Mouse (Mus musculus) embryonic facial prominence, embryonic 10.5 days (tissue): ENCODE results near the gene Vrk1. TPM values are rescaled to one million over a fixed set of nuclear protein-coding genes. Genes with fewer than 3 reads are reported as not detected.
A peak's percentile ranks its signal among the peaks of the same experiment; 100 is the strongest.

Experiments used
- DNase-seq: peaks from one replicate; pipeline ENCODE4 v3.0.0-alpha.2; 2017; ENCODE audit warnings: low spot score
- H3K27ac ChIP-seq: fragments of 300-500 bp; sonication (generic); replicated peaks from 2 replicates; pipeline ENCODE4 v1.5.1; 2016; ENCODE audit warnings: mild to moderate bottlenecking
- H3K27me3 ChIP-seq: fragments of 300-500 bp; sonication (generic); replicated peaks from 2 replicates; pipeline ENCODE4 v1.6.1; 2016; ENCODE audit warnings: low read depth, mild to moderate bottlenecking; ENCODE audit not compliant: poor library complexity, severe bottlenecking
- H3K36me3 ChIP-seq: fragments of 300-500 bp; sonication (generic); replicated peaks from 2 replicates; pipeline ENCODE4 v1.6.1; 2016; ENCODE audit warnings: mild to moderate bottlenecking, moderate library complexity
- H3K4me1 ChIP-seq: fragments of 300-500 bp; sonication (generic); 2 replicates; pipeline ENCODE4 v1.6.1; 2016
- H3K4me3 ChIP-seq: fragments of 300-500 bp; sonication (generic); 2 replicates; pipeline ENCODE4 v1.5.1; 2016; ENCODE audit warnings: mild to moderate bottlenecking, moderate library complexity
- H3K9me3 ChIP-seq: fragments of 300-500 bp; sonication (generic); 2 replicates; pipeline ENCODE4 v1.6.1; 2016; ENCODE audit warnings: mild to moderate bottlenecking
- WGBS: fragments of 180-500 bp; shearing (Covaris S2); methylation state at CpG from one replicate; pipeline ENCODE4 v1.1.7; 2016; 5-methylcytosine and 5-hydroxymethylcytosine counted together
- polyA plus RNA-seq: library from polyadenylated mRNA; unstranded; fragments of >200 nt; fragmentation: Nextera tagmentation; extraction: Ambion mirVana; gene quantifications from 2 replicates; pipeline ENCODE4 v1.2.1, GENCODE M21; 2016

The Vrk1 gene
- polyA plus RNA-seq, 1 experiment from 2014 or later: 113 TPM

GRCm38 (mm10) chr12:106008348-106009050 is 1.5 kb upstream of the Vrk1 start:
- no peak overlapping the region for H3K27ac ChIP-seq
- no peaks in the 10 kb centered on the region for H3K27me3 ChIP-seq
- peaks cover 7% of the 10 kb centered on the region; the same call in 1 of the 2 replicates for H3K36me3 ChIP-seq
- H3K4me3 ChIP-seq: no peak overlapping the region
- peaks cover 9% of the 10 kb centered on the region for H3K4me1 ChIP-seq
- no peaks in the 10 kb centered on the region for H3K9me3 ChIP-seq
- no peak for DNase-seq
- 88% methylated on average over 22 of the region's 22 CpGs for WGBS

- peak overlapping the region; percentile 74 for H3K27ac ChIP-seq
- H3K4me3 ChIP-seq: peak overlapping the region; percentile 93
- no peaks in the 10 kb centered on the region for H3K9me3 ChIP-seq
- H3K36me3 ChIP-seq: peaks cover 13% of the 10 kb centered on the region
- H3K4me1 ChIP-seq: peaks cover 9% of the 10 kb centered on the region
- 85% methylated on average over 12 of the region's 12 CpGs for WGBS
- no peaks in the 10 kb centered on the region for H3K27me3 ChIP-seq
- DNase-seq: no peak
Measured at GRCm38 (mm10) chr12:106009122-106009870, 732 bp upstream of the Vrk1 start.

GRCm38 (mm10) chr12:106012161-106012560 is 2.1 kb downstream of the Vrk1 start:
- H3K36me3 ChIP-seq: peaks cover 23% of the 10 kb centered on the region
- 71% methylated on average over 2 of the region's 2 CpGs for WGBS
- DNase-seq: no peak
- H3K27me3 ChIP-seq: no peaks in the 10 kb centered on the region
- no peak overlapping the region for H3K27ac ChIP-seq
- peaks cover 9% of the 10 kb centered on the region for H3K4me1 ChIP-seq
- H3K4me3 ChIP-seq: no peak overlapping the region
- no peaks in the 10 kb centered on the region for H3K9me3 ChIP-seq

DNA sequence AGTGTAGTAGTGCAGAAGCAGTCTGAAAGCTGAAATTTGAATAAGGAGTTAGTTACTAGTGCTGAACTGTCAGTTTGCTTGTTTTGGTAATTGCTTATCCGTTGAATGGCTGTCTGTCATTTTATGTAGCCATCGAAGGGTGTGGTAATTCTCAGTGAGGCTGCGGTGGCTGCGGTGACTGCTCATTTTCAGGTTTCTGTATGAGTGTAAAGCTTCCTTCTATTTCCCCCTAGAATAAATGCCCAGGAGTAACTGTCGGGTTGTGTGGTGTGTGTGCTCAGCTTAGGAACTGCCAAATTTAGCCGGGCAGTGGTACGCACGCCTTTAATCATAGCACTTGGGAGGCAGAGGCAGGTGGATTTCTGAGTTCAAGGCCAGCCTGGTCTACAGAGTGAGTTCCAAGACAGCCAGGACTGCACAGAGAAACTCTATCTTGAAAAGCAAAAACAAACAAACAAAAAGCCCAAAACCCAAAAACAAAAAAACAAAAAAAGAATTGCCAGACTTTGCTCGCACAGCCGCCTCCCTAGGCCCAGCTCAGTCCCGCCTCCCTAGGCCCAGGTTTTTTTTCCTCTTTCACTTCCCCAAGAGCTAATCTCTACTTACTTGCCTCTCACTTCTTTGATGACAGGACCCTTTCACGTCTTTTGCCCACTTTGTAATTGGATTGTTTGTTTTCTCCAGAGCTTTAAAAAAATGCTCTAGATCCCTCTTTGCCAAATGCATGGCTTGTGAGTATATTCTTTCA is 6.4 kb downstream of the Vrk1 start:
- WGBS: 89% methylated on average over 12 of the region's 12 CpGs
- DNase-seq: no peak
- Histone ChIP-seq H3K27ac (no peak overlapping the region), H3K4me1 (peaks cover 2% of the 10 kb centered on the region), H3K36me3 (peaks cover 25% of the 10 kb centered on the region), H3K27me3 (no peaks in the 10 kb centered on the region), H3K9me3 (no peaks in the 10 kb centered on the region), H3K4me3 (no peak overlapping the region)

DNA sequence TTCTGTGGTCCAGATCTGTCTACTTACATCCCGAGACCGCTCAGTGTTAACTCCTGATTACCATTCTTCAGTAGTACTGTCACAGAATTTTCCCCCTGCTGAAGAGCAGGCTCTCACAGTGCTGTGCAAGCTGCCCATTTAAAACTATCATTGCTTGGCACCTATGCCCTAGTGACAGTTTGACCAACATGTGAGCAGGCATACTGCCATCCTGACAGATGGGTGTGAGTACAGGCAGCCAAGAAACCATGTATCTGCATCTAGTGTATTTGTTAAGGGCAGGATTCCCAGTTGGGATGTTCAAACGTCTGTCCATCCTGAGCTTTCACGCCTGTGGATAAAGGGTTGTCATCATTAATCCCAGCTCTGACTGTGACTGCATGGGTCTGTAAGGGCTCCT is 10.0 kb downstream of the Vrk1 start:
- Histone ChIP-seq H3K27me3 (no peaks in the 10 kb centered on the region), H3K4me1 (no peaks in the 10 kb centered on the region), H3K9me3 (no peaks in the 10 kb centered on the region), H3K36me3 (peaks cover 36% of the 10 kb centered on the region), H3K4me3 (no peak overlapping the region), H3K27ac (no peak overlapping the region)
- no peak for DNase-seq
- WGBS: 88% methylated on average over 4 of the region's 4 CpGs

DNA sequence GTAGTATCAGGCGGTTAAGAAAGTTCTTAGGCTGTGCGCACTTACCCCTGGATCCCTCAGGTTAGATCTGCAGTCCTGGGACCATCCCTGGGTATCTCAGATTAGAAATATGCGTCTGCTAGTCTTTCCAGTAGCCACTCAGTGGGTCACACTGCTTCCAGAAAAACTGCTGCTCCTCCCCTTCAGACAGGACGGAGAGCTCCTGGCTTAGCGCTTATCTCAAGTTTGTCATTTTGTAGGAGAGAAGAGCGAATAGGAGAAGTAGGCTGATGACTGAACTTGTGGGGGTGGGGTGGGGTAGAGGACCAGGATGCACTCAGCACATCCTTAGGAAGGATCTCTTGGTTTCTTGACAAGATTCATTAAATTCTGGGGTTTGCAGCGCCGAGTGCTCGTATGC is 13.6 kb downstream of the Vrk1 start:
- no peak for DNase-seq
- Histone ChIP-seq H3K9me3 (no peaks in the 10 kb centered on the region), H3K27me3 (no peaks in the 10 kb centered on the region), H3K4me3 (no peak overlapping the region), H3K4me1 (no peaks in the 10 kb centered on the region), H3K27ac (no peak overlapping the region), H3K36me3 (peaks cover 53% of the 10 kb centered on the region)
- WGBS: 92% methylated on average over 9 of the region's 9 CpGs

GRCm38 (mm10) chr12:106025416-106025815 is 15.4 kb downstream of the Vrk1 start:
- H3K27ac ChIP-seq: no peak overlapping the region
- no peak overlapping the region for H3K4me3 ChIP-seq
- no peak for DNase-seq
- H3K9me3 ChIP-seq: no peaks in the 10 kb centered on the region
- H3K4me1 ChIP-seq: peaks cover 2% of the 10 kb centered on the region; the same call in 1 of the 2 replicates
- no peaks in the 10 kb centered on the region for H3K27me3 ChIP-seq
- WGBS: 84% methylated on average over 6 of the region's 6 CpGs
- peaks cover 61% of the 10 kb centered on the region for H3K36me3 ChIP-seq

GRCm38 (mm10) chr12:106026385-106027134 is 16.5 kb downstream of the Vrk1 start:
- DNase-seq: no peak
- Histone ChIP-seq H3K4me3 (no peak overlapping the region), H3K9me3 (no peaks in the 10 kb centered on the region), H3K36me3 (peaks cover 58% of the 10 kb centered on the region), H3K4me1 (peaks cover 3% of the 10 kb centered on the region; the same call in 1 of the 2 replicates), H3K27me3 (no peaks in the 10 kb centered on the region), H3K27ac (no peak overlapping the region)
- WGBS: 89% methylated on average over 16 of the region's 16 CpGs

GRCm38 (mm10) chr12:106027372-106027771 is 17.3 kb downstream of the Vrk1 start:
- H3K36me3 ChIP-seq: peaks cover 56% of the 10 kb centered on the region
- WGBS: 95% methylated on average over 5 of the region's 5 CpGs
- DNase-seq: no peak

GRCm38 (mm10) chr12:106029582-106029981 is 19.6 kb downstream of the Vrk1 start:
- WGBS: 88% methylated on average over 2 of the region's 2 CpGs
- H3K4me3 ChIP-seq: no peak overlapping the region
- no peak for DNase-seq
- H3K27ac ChIP-seq: no peak overlapping the region
- H3K36me3 ChIP-seq: peaks cover 42% of the 10 kb centered on the region
- H3K27me3 ChIP-seq: no peaks in the 10 kb centered on the region
- peaks cover 7% of the 10 kb centered on the region; the same call in 1 of the 2 replicates for H3K4me1 ChIP-seq
- H3K9me3 ChIP-seq: no peaks in the 10 kb centered on the region

More at GRCm38 (mm10) chr12:106027372-106027771, 17.3 kb downstream of the Vrk1 start:
- Histone ChIP-seq H3K4me1 (peaks cover 7% of the 10 kb centered on the region; the same call in 1 of the 2 replicates), H3K4me3 (no peak overlapping the region), H3K27ac (no peak overlapping the region), H3K27me3 (no peaks in the 10 kb centered on the region), H3K9me3 (no peaks in the 10 kb centered on the region)

- H3K4me3 ChIP-seq: no peak overlapping the region
- no peak overlapping the region for H3K27ac ChIP-seq
- DNase-seq: no peak
- peaks cover 7% of the 10 kb centered on the region; the same call in 1 of the 2 replicates for H3K4me1 ChIP-seq
- H3K27me3 ChIP-seq: no peaks in the 10 kb centered on the region
- H3K36me3 ChIP-seq: peaks cover 39% of the 10 kb centered on the region
- H3K9me3 ChIP-seq: no peaks in the 10 kb centered on the region
- WGBS: 85% methylated on average over 7 of the region's 7 CpGs
Measured at GRCm38 (mm10) chr12:106030146-106030745, 20.2 kb downstream of the Vrk1 start.
